Mouse (Mus musculus): ENCODE measurements at regions not wholly inside any gene's neighbourhood (a gene's known extent, or its start where the extent isn't known, plus 50 kb on each side); places are given as distances from the start of the nearest gene placed in this dataset.

- no peak for ATAC-seq (ENCODE audit: insufficient number of reproducible peaks, insufficient read depth, low FRiP score, low TSS enrichment)
- H3K9me3 ChIP-seq, result no peaks in the 10 kb centered on the region
- 75% methylated on average over 9 of the region's 9 CpGs for WGBS
- no peak overlapping the region for H3K27ac ChIP-seq
- H3K4me2 ChIP-seq (replicated peaks), result no peak overlapping the region
- no peak overlapping the region for H3K9ac ChIP-seq
- H3K4me3 ChIP-seq, result no peak overlapping the region
- no peaks in the 10 kb centered on the region for H3K27me3 ChIP-seq
- H3K36me3 ChIP-seq, result no peaks in the 10 kb centered on the region
- H3K4me1 ChIP-seq, result peaks cover 11% of the 10 kb centered on the region
Measured at GRCm38 (mm10) chr10:111921492-111921891, 51.0 kb upstream of the Krr1 start.
